Mouse (Mus musculus) lung, adult 2 months (tissue): ENCODE results near the gene Itga7.
A peak's percentile ranks its signal among the peaks of the same experiment; 100 is the strongest.

Experiments
- CTCF ChIP-seq: fragments of 200-500 bp; IDR thresholded peaks from 2 replicates; pipeline ENCODE4 v1.5.1; 2011; ENCODE audit warnings: mild to moderate bottlenecking, low read length, control low read depth; ENCODE audit not compliant: insufficient read depth
- POLR2A ChIP-seq: fragments of 200-500 bp; IDR thresholded peaks from 2 replicates; pipeline ENCODE4 v1.6.1; 2011; ENCODE audit warnings: low read depth, mild to moderate bottlenecking, control low read depth, low read length, borderline replicate concordance; ENCODE audit errors: extremely low read depth

DNA sequence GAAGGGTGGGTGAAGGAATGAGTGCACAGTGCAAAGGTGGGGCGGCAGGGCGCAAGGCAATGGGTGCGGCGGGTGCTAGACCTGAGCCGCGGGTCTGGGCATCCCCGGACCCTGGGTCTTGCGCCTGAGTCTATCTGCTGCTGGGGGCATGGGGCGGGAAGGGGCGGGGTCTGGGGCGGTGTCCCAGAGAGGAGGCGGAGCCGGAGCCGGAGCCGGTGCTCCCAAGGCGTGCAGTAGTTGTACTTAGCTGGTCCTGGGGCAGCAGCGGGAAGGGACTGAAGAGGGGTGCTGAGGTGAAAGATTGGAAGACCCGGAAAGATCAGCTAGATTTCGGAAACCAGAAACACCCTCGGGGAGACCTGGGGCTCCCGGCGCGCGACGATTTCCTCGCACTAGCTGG, at the start of gene Itga7:
- TF ChIP-seq CTCF: no peak
- TF ChIP-seq POLR2A: 0 out of 2 replicates have a peak, but pooled peaks have one; percentile 12
